Mouse (Mus musculus) kidney, embryonic 16.5 days (tissue): ENCODE results near the gene Pde8b. TPM values are rescaled to one million over a fixed set of nuclear protein-coding genes. Genes with fewer than 3 reads are reported as not detected.

Experiments used
- ATAC-seq: fragments of 200-750 bp; cut with Nextera tagmentation; 2 replicates; pipeline ENCODE4 v1.8.0; 2017; ENCODE audit warnings: moderate TSS enrichment; ENCODE audit not compliant: low FRiP score, low TSS enrichment
- H3K27ac ChIP-seq: fragments of 300-500 bp; sonication (generic); 2 replicates; pipeline ENCODE4 v1.5.1; 2014; ENCODE audit warnings: low read length
- H3K27me3 ChIP-seq: fragments of 300-500 bp; sonication (generic); 2 replicates; pipeline ENCODE4 v1.6.1; 2014; ENCODE audit warnings: low read length, control low read depth, mixed read lengths; ENCODE audit not compliant: insufficient read depth
- H3K36me3 ChIP-seq: fragments of 300-500 bp; sonication (generic); 2 replicates; pipeline ENCODE4 v1.6.1; 2014; ENCODE audit warnings: low read length, control low read depth, mixed read lengths; ENCODE audit not compliant: insufficient read depth
- H3K4me1 ChIP-seq: fragments of 300-500 bp; sonication (generic); 2 replicates; pipeline ENCODE4 v1.6.1; 2014; ENCODE audit warnings: low read length, control low read depth, mixed read lengths; ENCODE audit not compliant: insufficient read depth
- H3K4me2 ChIP-seq: fragments of 300-500 bp; sonication (generic); replicated peaks from 2 replicates; pipeline ENCODE4 v1.6.1; 2014; ENCODE audit warnings: low read depth, low read length
- H3K4me3 ChIP-seq: fragments of 300-500 bp; sonication (generic); 2 replicates; pipeline ENCODE4 v1.5.1; 2014; ENCODE audit warnings: mild to moderate bottlenecking, low read length
- H3K9ac ChIP-seq: fragments of 300-500 bp; sonication (generic); replicated peaks from 2 replicates; pipeline ENCODE4 v1.6.1; 2014; ENCODE audit warnings: low read length
- H3K9me3 ChIP-seq: fragments of 300-500 bp; sonication (generic); 2 replicates; pipeline ENCODE4 v1.6.1; 2016; ENCODE audit warnings: low read length, control low read depth
- WGBS: fragments of 180-500 bp; shearing (Covaris S2); extraction: QIAGEN DNeasy Blood & Tissue Kit; methylation state at CpG from one replicate; pipeline ENCODE4 v1.1.7; 2014; 5-methylcytosine and 5-hydroxymethylcytosine counted together
- polyA plus RNA-seq: library from polyadenylated mRNA; unstranded; fragments of >200 nt; fragmentation: Nextera tagmentation; extraction: Ambion mirVana; gene quantifications from 2 replicates; pipeline ENCODE4 v1.2.1, GENCODE M21; 2015

Pde8b gene
- polyA plus RNA-seq, 1 experiment from 2014 or later: 12.4 TPM

DNA sequence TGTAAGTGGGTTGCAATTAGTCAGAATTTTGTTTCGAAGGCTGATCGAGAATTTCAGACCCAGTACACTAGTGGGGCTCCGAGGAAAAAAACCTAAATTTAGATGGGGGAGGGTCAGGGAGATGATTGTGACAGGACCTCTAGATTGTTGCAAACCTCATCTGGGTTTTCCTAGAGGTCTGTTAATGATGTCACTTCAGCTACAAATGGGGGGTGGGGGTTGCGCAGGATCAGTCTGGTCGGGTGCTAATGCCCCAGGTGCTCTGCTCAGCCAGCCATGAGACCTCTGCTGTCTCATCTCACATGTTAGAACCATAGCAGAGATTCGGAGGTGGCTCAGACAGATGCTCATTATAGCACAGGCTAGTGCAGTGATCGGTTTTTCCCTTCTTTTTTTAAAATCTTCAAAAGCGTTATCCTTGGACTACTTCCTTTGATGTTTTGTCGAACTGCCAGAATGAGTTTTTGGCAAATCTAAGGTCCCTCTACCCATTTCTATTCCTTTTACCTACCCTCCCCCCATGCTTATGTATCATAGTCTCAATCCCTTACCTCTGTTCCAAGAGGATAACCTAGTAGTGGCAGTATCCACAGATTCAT lies 209.9 kb downstream of the Pde8b start:
- no peak for ATAC-seq
- Histone ChIP-seq H3K36me3 (0 out of 2 replicates have a peak, but pooled peaks cover 7% of the 10 kb centered on the region), H3K4me1 (no peaks in the 10 kb centered on the region), H3K9me3 (no peaks in the 10 kb centered on the region), H3K9ac (no peak overlapping the region), H3K27me3 (no peaks in the 10 kb centered on the region), H3K4me2 (no peak overlapping the region), H3K27ac (no peak overlapping the region), H3K4me3 (no peak overlapping the region)
- WGBS: 74% methylated on average over 9 of the region's 9 CpGs

DNA sequence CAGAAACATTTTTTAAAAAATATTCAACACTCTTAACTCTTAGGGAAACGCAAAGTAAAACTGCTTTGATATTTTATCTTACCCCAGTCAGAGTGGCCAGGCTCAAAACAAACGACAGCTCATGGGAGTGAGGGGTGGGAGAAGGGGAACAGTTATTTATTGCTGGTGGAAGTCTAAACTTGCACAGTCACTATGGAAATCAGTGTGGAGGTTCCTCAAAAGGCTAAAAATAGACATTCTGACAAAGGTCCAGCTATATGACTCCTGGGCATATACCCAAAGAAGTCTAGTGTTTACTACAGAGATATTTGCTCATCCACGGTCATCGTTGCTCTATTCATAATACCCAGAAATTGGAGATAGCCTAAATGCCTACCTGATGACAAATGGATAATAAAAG lies 211.9 kb downstream of the Pde8b start:
- Histone ChIP-seq H3K27ac (no peak overlapping the region), H3K36me3 (0 out of 2 replicates have a peak, but pooled peaks cover 7% of the 10 kb centered on the region), H3K9ac (no peak overlapping the region), H3K4me1 (no peaks in the 10 kb centered on the region; the same call in 1 of the 2 replicates), H3K4me2 (no peak overlapping the region), H3K27me3 (no peaks in the 10 kb centered on the region), H3K9me3 (no peaks in the 10 kb centered on the region), H3K4me3 (no peak overlapping the region)
- no peak for ATAC-seq
- WGBS: 57% methylated on average over 4 of the region's 4 CpGs

DNA sequence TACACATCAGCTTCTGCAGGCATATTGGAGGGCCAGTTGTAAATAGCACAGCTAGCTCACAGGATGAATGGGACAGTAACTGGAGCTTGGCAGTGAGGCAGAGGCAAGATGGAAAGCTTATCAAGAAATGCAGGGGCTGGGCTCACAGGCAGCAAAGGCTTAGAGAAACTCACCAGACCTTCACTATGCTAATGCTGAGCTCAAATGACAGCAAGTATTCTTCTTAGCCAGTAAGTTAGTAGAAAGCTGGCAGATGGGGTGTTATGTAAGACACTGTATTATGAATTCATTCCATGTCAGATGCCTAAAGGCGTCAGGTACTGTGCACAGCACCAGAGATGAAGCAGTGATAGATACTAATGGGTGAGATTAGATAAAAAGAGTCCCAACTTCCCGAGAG lies 215.4 kb downstream of the Pde8b start:
- Histone ChIP-seq H3K9ac (no peak overlapping the region), H3K36me3 (0 out of 2 replicates have a peak, but pooled peaks cover 7% of the 10 kb centered on the region), H3K4me2 (no peak overlapping the region), H3K27ac (no peak overlapping the region), H3K27me3 (no peaks in the 10 kb centered on the region), H3K9me3 (no peaks in the 10 kb centered on the region), H3K4me1 (no peaks in the 10 kb centered on the region; the same call in 1 of the 2 replicates), H3K4me3 (no peak overlapping the region)
- no peak for ATAC-seq
- 82% methylated on average over 2 of the region's 2 CpGs for WGBS

DNA sequence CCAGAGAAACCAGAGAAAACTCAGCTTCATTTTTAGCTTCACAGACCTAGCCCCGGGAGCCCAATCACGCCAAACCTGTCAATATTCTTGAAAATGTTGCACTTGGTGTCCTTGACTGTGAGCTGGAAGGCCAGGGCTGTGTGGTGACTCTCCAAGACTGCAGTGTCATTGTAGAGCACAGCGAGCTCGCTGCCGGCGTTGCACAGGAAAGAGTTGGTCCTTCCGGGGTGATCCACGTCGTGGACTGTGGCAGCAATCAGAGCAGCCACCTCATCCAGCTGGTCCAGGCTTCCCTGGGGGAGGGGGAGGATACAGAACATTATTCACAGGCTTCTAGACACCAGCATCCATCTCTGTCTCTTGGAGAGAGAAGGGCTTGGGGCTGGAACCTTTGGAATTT lies 216.0 kb downstream of the Pde8b start:
- Histone ChIP-seq H3K9me3 (no peaks in the 10 kb centered on the region), H3K9ac (no peak overlapping the region), H3K4me1 (no peaks in the 10 kb centered on the region; the same call in 1 of the 2 replicates), H3K4me3 (no peak overlapping the region), H3K27me3 (no peaks in the 10 kb centered on the region), H3K27ac (no peak overlapping the region), H3K4me2 (no peak overlapping the region), H3K36me3 (0 out of 2 replicates have a peak, but pooled peaks cover 7% of the 10 kb centered on the region)
- WGBS: 70% methylated on average over 9 of the region's 9 CpGs
- ATAC-seq: no peak

DNA sequence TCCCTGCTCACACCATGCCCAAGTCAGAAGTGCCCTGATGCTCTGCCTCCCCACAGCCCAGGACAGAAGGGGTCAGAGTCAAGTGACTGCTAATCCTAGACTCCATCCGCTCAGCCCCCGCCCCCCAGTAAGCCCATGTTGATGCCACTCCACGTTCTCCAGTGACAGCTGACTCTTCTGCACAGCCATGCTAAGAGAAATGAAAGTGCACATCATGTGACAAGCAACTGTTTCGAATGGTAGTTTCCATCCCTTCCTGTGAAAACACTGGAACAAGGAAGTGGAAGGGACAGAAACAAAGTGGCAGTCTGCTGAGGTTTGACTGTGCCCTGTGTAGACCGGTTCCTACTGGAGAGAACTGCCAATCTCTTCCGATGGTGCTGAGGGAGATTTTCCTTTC lies 217.2 kb downstream of the Pde8b start:
- Histone ChIP-seq H3K36me3 (peaks cover 18% of the 10 kb centered on the region), H3K9me3 (peaks cover 7% of the 10 kb centered on the region), H3K4me3 (no peak overlapping the region), H3K27me3 (no peaks in the 10 kb centered on the region), H3K4me1 (no peaks in the 10 kb centered on the region; the same call in 1 of the 2 replicates), H3K9ac (no peak overlapping the region), H3K27ac (peak overlapping the region; percentile 77), H3K4me2 (no peak overlapping the region)
- 71% methylated on average over 6 of the region's 6 CpGs for WGBS
- peak; percentile 54; the same call in 1 of the 2 replicates for ATAC-seq

DNA sequence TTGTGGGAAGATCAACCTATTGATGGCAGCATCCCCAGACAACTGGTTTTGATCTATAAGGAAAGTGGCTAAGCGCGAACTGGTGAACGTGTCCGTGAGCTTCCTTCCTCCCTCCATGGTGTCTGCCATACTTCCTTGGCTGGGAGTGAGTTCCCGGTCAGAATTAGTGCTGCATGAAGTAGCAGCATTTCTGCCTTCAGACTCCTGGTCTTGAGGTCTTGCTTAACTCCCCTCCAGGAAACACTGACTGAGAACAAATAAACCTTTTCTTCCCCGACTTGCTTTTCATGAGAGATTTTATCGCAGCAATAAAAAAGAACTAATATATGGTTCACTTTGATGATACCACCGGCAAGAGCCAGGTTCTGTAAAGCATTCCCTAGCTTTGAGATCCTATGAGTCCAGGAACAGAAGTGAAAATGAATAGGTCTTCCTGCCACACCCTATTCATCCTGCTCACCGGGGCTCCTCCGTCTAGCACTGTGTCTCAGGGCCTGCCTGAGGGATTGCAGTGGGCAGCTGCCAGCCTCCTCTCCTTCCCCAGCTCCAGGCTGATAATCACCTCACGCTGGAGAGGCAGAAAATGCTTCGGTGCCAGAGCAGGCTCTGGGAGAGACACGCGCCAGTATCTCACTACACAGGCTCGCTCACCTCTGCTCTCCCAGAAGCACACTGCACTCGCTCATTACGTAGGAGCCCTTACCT lies 217.9 kb downstream of the Pde8b start:
- peaks cover 7% of the 10 kb centered on the region for H3K9me3 ChIP-seq
- H3K27ac ChIP-seq: peak overlapping the region; percentile 77
- no peak overlapping the region for H3K4me3 ChIP-seq
- 51% methylated on average over 17 of the region's 17 CpGs for WGBS
- H3K4me1 ChIP-seq: no peaks in the 10 kb centered on the region; the same call in 1 of the 2 replicates
- ATAC-seq: 0 out of 2 replicates have a peak, but pooled peaks have one; percentile 42
- H3K9ac ChIP-seq: no peak overlapping the region
- H3K27me3 ChIP-seq: no peaks in the 10 kb centered on the region
- peaks cover 19% of the 10 kb centered on the region for H3K36me3 ChIP-seq
- H3K4me2 ChIP-seq: no peak overlapping the region

DNA sequence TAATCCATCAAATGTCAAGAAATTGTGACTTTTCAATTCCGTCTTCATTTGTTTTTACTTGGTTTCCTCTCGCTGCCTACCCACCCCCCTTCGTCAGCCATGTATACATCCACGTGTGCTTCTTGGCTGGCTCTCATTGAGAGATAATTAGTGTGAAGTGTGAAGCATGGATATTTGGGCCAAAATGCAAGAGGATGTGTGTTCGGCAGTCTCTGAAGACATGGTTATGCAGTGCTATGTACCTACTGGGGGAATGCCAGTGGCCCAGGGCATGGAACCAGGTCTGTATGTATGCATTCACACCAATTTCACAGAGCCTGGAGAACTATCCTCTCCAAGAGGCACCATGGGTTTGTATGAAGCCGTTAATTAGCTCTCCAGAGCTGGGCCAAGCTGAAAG lies 219.3 kb downstream of the Pde8b start:
- WGBS: 87% methylated on average over 6 of the region's 6 CpGs
- ATAC-seq: no peak
- peaks cover 16% of the 10 kb centered on the region for H3K36me3 ChIP-seq

DNA sequence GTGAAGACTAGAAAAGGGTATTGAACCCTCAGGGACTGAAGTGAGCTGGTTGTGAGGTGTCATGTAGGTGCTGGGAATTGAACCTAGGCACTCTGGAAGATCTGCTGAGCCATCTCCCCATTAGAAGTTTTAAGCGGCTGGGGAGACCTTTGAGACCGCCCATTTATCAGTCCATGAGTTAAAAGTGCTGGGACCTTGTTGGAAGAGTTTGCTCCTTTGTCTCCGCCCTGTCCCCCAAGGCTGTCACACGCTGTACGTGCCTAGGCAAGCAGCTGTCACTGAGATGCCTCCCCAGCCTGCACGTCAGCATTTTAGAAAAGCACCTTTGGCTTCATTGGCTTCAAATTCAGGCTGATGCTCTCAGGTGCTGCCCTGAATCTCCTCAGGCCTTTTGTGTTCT lies 229.9 kb downstream of the Pde8b start:
- ATAC-seq: no peak
- H3K27ac ChIP-seq: peak overlapping the region; percentile 57; the same call in 1 of the 2 replicates
- H3K27me3 ChIP-seq: no peaks in the 10 kb centered on the region
- H3K9me3 ChIP-seq: no peaks in the 10 kb centered on the region
- H3K4me3 ChIP-seq: no peak overlapping the region
- no peaks in the 10 kb centered on the region; the same call in 1 of the 2 replicates for H3K36me3 ChIP-seq
- no peaks in the 10 kb centered on the region for H3K4me1 ChIP-seq
- no peak overlapping the region for H3K9ac ChIP-seq
- 87% methylated on average over 6 of the region's 6 CpGs for WGBS
- no peak overlapping the region for H3K4me2 ChIP-seq

More for the DNA sequence above, 219.3 kb downstream of the Pde8b start:
- peaks cover 7% of the 10 kb centered on the region for H3K9me3 ChIP-seq
- no peak overlapping the region for H3K4me3 ChIP-seq
- no peak overlapping the region for H3K27ac ChIP-seq
- no peak overlapping the region for H3K4me2 ChIP-seq
- H3K9ac ChIP-seq: no peak overlapping the region
- no peaks in the 10 kb centered on the region; the same call in 1 of the 2 replicates for H3K4me1 ChIP-seq
- no peaks in the 10 kb centered on the region for H3K27me3 ChIP-seq

DNA sequence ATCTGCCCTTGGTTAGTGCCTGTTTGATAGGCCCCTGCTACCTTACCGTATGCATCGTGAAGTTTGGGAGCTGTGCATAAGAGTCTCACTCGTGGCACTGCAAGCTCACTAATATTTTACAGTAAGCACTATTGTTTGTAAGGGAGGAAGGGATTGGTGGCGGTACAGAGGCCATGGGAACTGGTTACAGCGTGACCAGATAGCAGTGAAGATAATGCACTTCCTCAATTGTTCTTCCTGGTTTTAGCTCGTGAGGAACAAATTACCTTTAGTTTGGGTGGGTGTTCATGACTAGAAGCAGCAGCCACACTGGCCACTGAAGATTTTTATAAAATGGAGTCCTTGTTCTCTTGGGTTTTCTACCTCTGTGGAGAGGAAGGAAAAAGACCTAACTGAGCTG lies 230.8 kb downstream of the Pde8b start:
- 80% methylated on average over 6 of the region's 6 CpGs for WGBS
- Histone ChIP-seq H3K4me1 (no peaks in the 10 kb centered on the region), H3K9ac (no peak overlapping the region), H3K36me3 (no peaks in the 10 kb centered on the region; the same call in 1 of the 2 replicates), H3K9me3 (no peaks in the 10 kb centered on the region), H3K4me3 (no peak overlapping the region), H3K27ac (peak overlapping the region; percentile 57; the same call in 1 of the 2 replicates), H3K27me3 (no peaks in the 10 kb centered on the region), H3K4me2 (no peak overlapping the region)
- ATAC-seq: no peak

DNA sequence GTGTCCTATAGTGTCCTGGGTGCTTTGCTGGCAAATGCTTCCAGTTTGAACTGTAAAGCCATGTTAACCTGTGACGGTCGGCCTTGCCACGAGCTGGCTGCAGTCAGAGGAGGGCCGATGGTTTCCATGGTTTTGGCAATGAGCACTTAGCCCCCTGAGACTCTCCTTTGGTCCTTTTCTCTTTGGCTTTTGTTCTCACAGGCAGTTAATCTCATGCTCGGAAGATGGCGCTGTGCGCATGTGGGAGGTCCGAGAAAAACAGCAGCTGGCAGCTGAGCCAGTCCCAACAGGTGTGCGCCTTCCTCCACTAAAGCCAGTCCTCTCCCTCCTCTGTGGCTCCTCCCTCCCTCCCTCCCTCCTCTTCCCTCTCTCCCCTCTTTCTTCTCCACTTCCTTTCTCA lies 232.2 kb downstream of the Pde8b start:
- H3K9me3 ChIP-seq: no peaks in the 10 kb centered on the region
- H3K9ac ChIP-seq: no peak overlapping the region; the same call in 1 of the 2 replicates
- ATAC-seq: peak; percentile 74
- no peak overlapping the region for H3K4me2 ChIP-seq
- no peak overlapping the region; the same call in 1 of the 2 replicates for H3K27ac ChIP-seq
- no peaks in the 10 kb centered on the region for H3K4me1 ChIP-seq
- 5% methylated on average over 9 of the region's 9 CpGs for WGBS
- no peak overlapping the region for H3K4me3 ChIP-seq
- H3K27me3 ChIP-seq: no peaks in the 10 kb centered on the region
- no peaks in the 10 kb centered on the region; the same call in 1 of the 2 replicates for H3K36me3 ChIP-seq
